Mouse (Mus musculus) bone marrow, adult 2 months (tissue): ENCODE results near the gene Spata18.

ENCODE experiments used
- CTCF ChIP-seq: fragments of 200-500 bp; IDR thresholded peaks from 2 replicates; pipeline ENCODE4 v1.5.1; 2011; ENCODE audit warnings: low read length, control low read depth; ENCODE audit not compliant: control insufficient read depth, insufficient read depth
- POLR2A ChIP-seq: fragments of 200-500 bp; IDR thresholded peaks from 2 replicates; pipeline ENCODE4 v1.6.1; 2011; ENCODE audit warnings: low read depth, mild to moderate bottlenecking, control low read depth, low read length, borderline replicate concordance; ENCODE audit not compliant: control insufficient read depth

- TF ChIP-seq POLR2A: no peak
- no peak for TF ChIP-seq CTCF
Measured at GRCm38 (mm10) chr5:73676626-73677025, 25.4 kb downstream of the Spata18 start.
